Mouse (Mus musculus): Measurements from ENCODE around the gene Hnrnpr. TPM values are rescaled to one million over a fixed set of nuclear protein-coding genes. Genes with fewer than 3 reads are reported as not detected.

The Hnrnpr gene
- total RNA-seq (2021), result 100 to 1,000 TPM; 115 TPM
- long read RNA-seq, full-length matches to known transcripts, result 118 of 129 reads
- long read RNA-seq, partial matches to known transcripts, result 6 of 129 reads
- long read RNA-seq, other reads (novel, unspliced or antisense), result 5 of 129 reads

- DNase-seq (ENCODE audit: low spot score in 2 of 2), result peak; percentile 100
Measured at GRCm38 (mm10) chr4:136310229-136311041, at the start of gene Hnrnpr. Gene Hnrnpr, plus strand, starts transcription at chr4:136310942.

DNA sequence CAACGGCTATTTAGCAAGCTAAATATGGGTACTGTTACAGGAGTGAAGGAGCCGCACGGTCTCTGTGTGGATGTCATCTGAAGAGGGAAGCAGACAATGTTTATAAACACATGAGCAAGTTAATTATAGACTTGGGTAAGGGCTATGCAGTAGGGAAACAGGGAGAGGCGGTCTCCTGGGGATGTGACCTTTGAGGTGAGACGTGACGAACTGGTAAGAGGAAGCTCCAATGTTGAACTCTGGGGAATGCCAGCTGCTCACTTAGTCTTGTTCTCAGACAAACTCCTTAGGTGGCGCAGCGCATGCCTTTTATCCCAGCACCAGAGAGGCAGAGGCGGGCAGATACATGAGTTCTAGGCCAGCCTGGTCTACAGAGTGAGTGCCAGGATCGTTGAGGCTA is 48.8 kb upstream of the Hnrnpr start:
- no peak for DNase-seq (ENCODE audit: low spot score in 2 of 2)

GRCm38 (mm10) chr4:136263555-136263954 is 47.2 kb upstream of the Hnrnpr start:
- no peak for DNase-seq (ENCODE audit: low spot score in 2 of 2)

DNA sequence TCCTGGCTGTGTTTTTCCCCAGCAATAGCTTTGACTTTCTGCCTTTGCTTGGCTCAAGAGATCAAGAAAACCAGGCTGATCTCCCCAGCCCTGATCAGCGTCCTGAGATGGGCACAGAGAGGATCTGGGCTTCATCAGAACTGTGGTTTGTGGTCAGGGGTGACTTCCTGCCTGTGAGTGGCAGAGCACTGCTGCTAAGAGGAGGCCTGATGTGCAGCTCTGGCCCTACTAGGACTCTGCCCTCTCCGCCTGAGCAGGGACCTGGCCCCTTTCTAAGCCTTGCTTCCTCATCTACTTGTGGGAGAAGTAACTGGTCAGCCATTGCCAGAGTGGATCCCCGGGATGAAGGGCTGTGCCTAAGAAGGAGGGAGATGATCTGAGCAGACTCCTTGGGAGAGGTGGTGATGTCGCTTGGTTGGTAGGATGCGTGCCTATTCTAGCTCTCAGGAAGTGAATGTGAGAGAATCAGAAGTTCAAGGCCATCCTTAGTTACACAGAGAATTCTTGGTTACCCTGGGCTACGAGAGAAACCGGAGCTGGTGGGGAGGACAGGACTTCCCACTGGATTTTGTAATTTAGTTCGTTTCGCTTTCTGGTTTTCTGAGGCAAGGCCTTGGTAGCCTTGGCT is 43.9 kb upstream of the Hnrnpr start:
- DNase-seq (ENCODE audit: low spot score in 2 of 2), result no peak

- no peak for DNase-seq (ENCODE audit: low spot score in 2 of 2)
Measured at GRCm38 (mm10) chr4:136268912-136269311, 41.8 kb upstream of the Hnrnpr start.

DNA sequence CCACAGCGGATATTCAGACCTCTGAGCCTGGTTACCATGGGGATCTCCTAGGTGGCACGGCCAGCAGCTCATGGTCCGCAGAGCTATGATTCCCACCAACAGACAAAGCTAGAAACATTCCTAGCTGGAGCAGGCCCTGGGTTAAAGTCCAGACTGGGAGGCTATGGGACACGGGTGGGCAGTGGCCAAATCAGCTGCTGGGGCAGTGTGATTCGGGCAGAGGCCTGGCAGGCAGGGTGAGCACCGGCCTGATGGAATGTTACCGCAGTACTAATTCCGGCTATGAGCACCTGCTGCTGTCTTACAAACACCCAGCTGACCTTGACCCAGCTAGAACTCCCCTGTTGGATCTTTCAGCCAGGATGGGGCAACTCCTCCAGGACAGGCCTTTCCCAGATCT is 40.1 kb upstream of the Hnrnpr start:
- DNase-seq (ENCODE audit: low spot score in 2 of 2), result no peak

DNA sequence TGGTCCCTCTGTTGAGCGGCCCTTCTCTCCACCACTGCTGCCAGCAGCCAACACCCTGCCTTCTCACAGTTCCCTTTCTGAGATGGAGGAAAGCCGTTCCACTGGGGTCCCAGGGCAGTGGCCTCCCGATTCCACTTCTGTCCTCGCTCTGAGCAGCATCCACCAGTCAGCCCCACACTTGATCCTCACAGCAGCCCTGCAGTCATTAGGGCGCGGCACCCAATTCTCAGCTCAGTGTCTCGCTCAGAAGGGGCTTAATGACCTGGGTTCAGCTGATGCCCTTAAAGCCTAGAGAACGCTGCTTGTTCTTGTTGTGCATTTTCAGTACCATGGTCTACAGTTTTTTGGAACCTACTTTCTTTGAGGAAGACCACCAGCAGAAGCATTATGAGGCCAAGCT is 29.6 kb upstream of the Hnrnpr start:
- no peak for DNase-seq (ENCODE audit: low spot score in 2 of 2)

DNA sequence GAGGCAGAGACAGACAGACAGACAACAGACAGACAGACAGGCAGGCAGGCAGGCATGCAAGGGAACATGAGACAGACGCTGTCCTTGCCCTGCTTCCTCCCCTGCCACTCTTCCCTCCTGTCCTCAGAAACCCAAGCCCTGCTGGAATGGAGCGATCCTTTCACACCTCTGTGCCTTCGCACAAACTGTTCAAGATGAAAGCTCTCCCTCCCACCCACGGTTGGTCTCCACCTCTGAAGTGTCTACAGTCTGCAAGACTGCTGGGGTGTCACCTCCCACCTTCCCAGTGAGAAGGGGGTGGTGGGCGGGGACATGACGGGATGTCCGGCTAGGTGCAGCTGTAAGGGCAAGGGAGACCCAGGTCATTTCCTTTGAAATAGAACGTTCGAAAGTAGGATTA is 29.1 kb upstream of the Hnrnpr start:
- no peak for DNase-seq (ENCODE audit: low spot score in 2 of 2)

- no peak for DNase-seq (ENCODE audit: low spot score in 2 of 2)
Measured at GRCm38 (mm10) chr4:136282621-136283480, 27.9 kb upstream of the Hnrnpr start.

GRCm38 (mm10) chr4:136283783-136284182 is 27.0 kb upstream of the Hnrnpr start:
- DNase-seq (ENCODE audit: low spot score in 2 of 2), result no peak

- peak; percentile 78 to 86 for DNase-seq (ENCODE audit: low spot score in 2 of 2)
Measured at GRCm38 (mm10) chr4:136284455-136284854, 26.3 kb upstream of the Hnrnpr start, which contains the start of gene Zfp46. Gene Zfp46, plus strand, starts transcription at chr4:136284683.

DNA sequence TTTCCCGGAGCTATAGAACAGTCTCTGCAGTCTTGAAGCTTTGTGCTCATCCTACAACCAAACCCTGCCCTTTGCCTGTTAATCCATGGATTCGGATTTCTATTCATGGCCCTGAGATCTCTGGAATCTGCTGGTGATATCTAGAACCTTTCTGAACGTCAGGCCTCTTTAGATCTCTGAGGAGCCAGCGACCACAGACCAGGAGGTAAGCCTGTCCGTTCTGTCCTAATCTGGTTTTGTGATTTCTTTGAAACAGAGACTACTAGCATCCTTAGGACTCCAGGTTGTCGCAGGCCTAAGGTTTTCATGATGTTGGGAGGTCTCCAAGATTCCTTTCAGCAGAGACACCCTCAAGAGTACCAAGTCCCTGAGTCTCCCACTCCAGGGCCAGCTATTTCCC is 25.9 kb upstream of the Hnrnpr start:
- DNase-seq (ENCODE audit: low spot score in 2 of 2), result peak; percentile 34 to 48

GRCm38 (mm10) chr4:136285348-136285810 is 25.4 kb upstream of the Hnrnpr start:
- DNase-seq (ENCODE audit: low spot score in 2 of 2), result peak; percentile 89 to 92

DNA sequence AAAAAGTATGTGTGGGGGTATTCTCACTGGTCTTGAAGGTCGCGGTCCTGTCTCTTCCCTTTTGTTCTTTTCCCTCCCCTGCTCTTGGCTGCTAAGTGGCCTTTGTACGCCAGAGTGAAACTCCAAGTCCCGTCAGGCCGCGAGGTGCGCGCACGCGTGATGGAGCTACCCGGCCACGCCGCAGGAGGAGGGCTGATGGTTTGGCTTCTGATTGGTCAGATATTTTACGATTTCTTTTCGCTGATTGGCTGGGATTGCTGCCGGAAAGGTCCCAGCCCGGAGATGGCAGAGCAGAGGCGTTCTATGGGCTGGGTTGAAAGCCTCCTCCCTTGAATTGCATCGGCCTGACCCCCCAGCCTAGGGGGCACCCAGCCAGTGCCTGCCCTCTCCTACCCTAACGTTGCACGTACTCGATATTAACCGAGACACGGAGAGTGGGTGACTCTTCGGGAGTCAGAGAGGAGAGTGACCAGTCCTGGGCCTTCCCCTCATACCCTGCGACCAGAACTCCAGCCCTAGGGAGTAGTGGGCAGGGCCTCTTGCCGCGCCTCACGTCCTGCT is 24.9 kb upstream of the Hnrnpr start:
- peak; percentile 88 to 94 for DNase-seq (ENCODE audit: low spot score in 2 of 2)

- DNase-seq (ENCODE audit: low spot score in 2 of 2), result no peak
Measured at GRCm38 (mm10) chr4:136289918-136290780, 20.6 kb upstream of the Hnrnpr start.

DNA sequence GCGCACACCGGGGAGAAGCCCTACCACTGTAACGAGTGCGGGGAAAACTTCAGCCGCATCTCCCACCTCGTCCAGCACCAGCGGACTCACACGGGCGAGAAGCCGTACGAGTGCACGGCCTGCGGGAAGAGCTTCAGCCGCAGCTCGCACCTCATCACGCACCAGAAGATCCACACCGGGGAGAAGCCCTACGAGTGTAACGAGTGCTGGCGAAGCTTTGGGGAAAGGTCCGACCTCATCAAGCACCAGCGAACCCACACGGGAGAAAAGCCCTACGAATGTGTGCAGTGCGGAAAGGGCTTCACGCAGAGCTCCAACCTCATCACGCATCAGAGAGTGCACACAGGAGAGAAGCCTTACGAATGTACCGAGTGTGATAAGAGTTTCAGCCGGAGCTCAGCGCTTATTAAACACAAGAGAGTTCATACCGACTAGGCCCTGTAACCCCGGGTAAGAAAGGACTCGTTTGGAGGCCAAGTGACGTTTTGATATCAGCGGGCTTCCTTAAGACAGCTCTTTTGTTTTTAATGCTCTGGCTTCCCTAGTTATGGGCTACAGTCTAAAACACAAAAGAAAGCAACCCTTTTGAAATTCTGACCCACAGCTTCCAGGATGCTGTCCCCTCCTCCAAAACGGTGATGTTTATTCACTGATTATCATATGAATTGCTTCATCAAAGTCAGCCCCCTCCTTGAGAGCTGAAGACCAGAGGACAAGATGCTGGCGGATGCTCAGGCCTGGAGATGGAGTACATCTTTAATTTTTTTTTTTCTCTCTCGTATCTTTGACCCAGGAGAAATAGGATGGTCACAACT is 19.8 kb upstream of the Hnrnpr start:
- DNase-seq (ENCODE audit: low spot score in 2 of 2), result no peak

GRCm38 (mm10) chr4:136291692-136292091 is 19.1 kb upstream of the Hnrnpr start:
- no peak for DNase-seq (ENCODE audit: low spot score in 2 of 2)

- DNase-seq (ENCODE audit: low spot score in 2 of 2), result no peak
Measured at GRCm38 (mm10) chr4:136295941-136296340, 14.8 kb upstream of the Hnrnpr start.

DNA sequence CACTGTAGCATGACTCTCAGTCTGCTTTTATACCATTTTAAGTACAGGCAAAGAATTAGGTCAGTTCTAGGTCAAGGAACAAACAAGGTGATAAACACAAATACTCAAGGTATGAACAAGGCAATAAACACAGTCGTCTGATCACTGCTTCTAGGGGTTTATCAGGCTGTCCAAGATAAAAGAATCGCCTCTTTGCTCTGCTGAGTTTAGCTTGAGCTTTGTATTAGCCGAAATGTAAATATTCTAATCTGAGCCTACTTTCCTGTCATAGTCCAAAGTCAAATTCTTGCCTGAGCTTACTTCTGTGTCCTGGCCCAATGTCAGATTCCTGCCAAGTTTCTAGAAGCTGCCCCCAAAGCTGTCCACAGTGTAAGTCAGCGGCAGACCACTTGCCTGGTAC is 8.3 kb upstream of the Hnrnpr start:
- DNase-seq (ENCODE audit: low spot score in 2 of 2), result no peak
